In the genomic region with DNA sequence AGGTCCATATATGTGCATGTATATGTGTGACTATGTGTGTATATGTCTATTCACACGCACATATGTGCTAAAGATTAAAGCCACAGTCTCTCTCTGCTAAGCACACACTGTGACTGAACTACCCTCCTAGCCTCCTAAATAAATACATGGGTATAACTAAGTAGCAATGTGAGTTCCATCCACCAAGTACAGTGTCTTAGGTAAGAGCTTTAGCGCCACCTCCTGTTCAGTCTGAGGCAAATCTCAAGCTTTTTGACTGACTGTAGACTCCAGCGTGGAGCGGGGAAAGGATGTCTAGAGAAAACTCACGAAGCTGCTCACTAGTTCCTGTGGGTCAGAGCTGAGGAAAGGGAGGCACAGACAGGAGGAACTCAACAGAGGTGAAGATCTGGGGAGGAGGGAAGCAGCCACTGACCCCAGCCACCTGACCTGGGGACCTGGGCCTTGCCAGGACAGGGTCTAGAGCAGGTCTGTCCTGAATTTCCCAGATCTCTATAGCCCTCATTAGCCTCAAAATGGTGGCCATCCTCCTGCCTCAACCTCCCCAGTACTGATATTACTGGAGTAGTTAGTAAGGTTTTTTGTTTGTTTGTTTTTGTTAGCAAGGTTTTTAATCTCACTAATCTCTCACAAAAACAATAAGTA, we compare ENCODE assay signal across 8 mouse cellular contexts. TPM values are rescaled to one million over a fixed set of nuclear protein-coding genes. Genes with fewer than 3 reads are reported as not detected.
DNase-seq lines count a peak whose midpoint lies in the region; ATAC-seq and TF ChIP-seq lines count a peak whose summit lies in the region.

No protein-coding gene starts in this region.

- no peaks in the 10 kb centered on the region for H3K27me3 ChIP-seq in heart, embryonic 16.5 days (ENCODE audit: control insufficient read depth, insufficient read depth, low read length)
- H3K27me3 ChIP-seq in kidney, postnatal 0 days (ENCODE audit: insufficient read depth, low read length): no peaks in the 10 kb centered on the region
- H3K27me3 ChIP-seq in lung, postnatal 0 days (replicated peaks; ENCODE audit: insufficient read depth, low read length): no peaks in the 10 kb centered on the region

- no peak overlapping the region for H3K4me3 ChIP-seq in heart, embryonic 16.5 days (ENCODE audit: low read length)
- no peak overlapping the region for H3K4me3 ChIP-seq in kidney, postnatal 0 days (replicated peaks; ENCODE audit: low read depth, low read length)
- no peak overlapping the region for H3K4me3 ChIP-seq in lung, postnatal 0 days (ENCODE audit: low read depth, low read length)

- DNase-seq in cerebellum, adult 11 months: no peak
- peak; percentile 58 for DNase-seq in MN1 (ENCODE audit: low spot score)
- DNase-seq in kidney, postnatal 0 days (ENCODE audit: low spot score): peak; percentile 95
- DNase-seq in lung, postnatal 0 days (ENCODE audit: low spot score): peak; percentile 93
- DNase-seq in right cerebral cortex, adult 2 months (ENCODE audit: low spot score in 2 of 2): peak; percentile 35 to 55

- no peak for TF ChIP-seq EP300 in lung, postnatal 0 days (IDR thresholded peaks at IDR 0.05)

- no peaks in the 10 kb centered on the region for H3K4me1 ChIP-seq in heart, embryonic 16.5 days (ENCODE audit: control insufficient read depth, insufficient read depth, low read length)
- no peaks in the 10 kb centered on the region for H3K4me1 ChIP-seq in kidney, postnatal 0 days (replicated peaks; ENCODE audit: insufficient read depth, low read length)
- no peaks in the 10 kb centered on the region for H3K4me1 ChIP-seq in lung, postnatal 0 days (ENCODE audit: insufficient read depth, low read depth, low read length)

- ATAC-seq in cerebellum, adult (ENCODE audit: insufficient number of reproducible peaks, low FRiP score, low TSS enrichment): peak; percentile 69
- peak; percentile 95 for ATAC-seq in common myeloid progenitor, adult 5-6 weeks (replicated peaks; ENCODE audit: low read depth, poor library complexity, severe bottlenecking)
- ATAC-seq in heart, embryonic 16.5 days (replicated peaks; ENCODE audit: extremely low read depth, insufficient read depth, low FRiP score): peak; percentile 58
- peak; percentile 71 for ATAC-seq in kidney, postnatal 0 days (replicated peaks; ENCODE audit: low FRiP score, low read depth)
- peak; percentile 84 for ATAC-seq in lung, postnatal 0 days

- no peak overlapping the region for H3K9ac ChIP-seq in heart, embryonic 16.5 days (ENCODE audit: low read length)
- H3K9ac ChIP-seq in kidney, postnatal 0 days (ENCODE audit: low read depth, low read length): no peak overlapping the region
- no peak overlapping the region for H3K9ac ChIP-seq in lung, postnatal 0 days (replicated peaks; ENCODE audit: low read depth)

- TF ChIP-seq CTCF in kidney, postnatal 0 days (IDR thresholded peaks at IDR 0.05; ENCODE audit: low read depth): peak; percentile 90
- peak; percentile 90 for TF ChIP-seq CTCF in lung, postnatal 0 days (IDR thresholded peaks at IDR 0.05)

- H3K36me3 ChIP-seq in heart, embryonic 16.5 days (ENCODE audit: control insufficient read depth, insufficient read depth): peaks cover 24% of the 10 kb centered on the region
- peaks cover 29% of the 10 kb centered on the region for H3K36me3 ChIP-seq in kidney, postnatal 0 days (ENCODE audit: insufficient read depth, low read length)
- no peaks in the 10 kb centered on the region; the same call in 1 of the 2 replicates for H3K36me3 ChIP-seq in lung, postnatal 0 days (ENCODE audit: insufficient read depth, low read length)

- H3K4me2 ChIP-seq in heart, embryonic 16.5 days (ENCODE audit: low read depth, low read length): no peak overlapping the region
- H3K4me2 ChIP-seq in kidney, postnatal 0 days (ENCODE audit: low read length): no peak overlapping the region
- H3K4me2 ChIP-seq in lung, postnatal 0 days (replicated peaks; ENCODE audit: low read depth, low read length): no peak overlapping the region

- H3K27ac ChIP-seq in heart, embryonic 16.5 days (ENCODE audit: low read length): no peak overlapping the region
- no peak overlapping the region for H3K27ac ChIP-seq in kidney, postnatal 0 days
- H3K27ac ChIP-seq in lung, postnatal 0 days (ENCODE audit: low read length): no peak overlapping the region

- WGBS in heart, embryonic 16.5 days: 17% methylated on average over 5 of the region's 5 CpGs
- WGBS in kidney, postnatal 0 days: 25% methylated on average over 5 of the region's 5 CpGs
- WGBS in lung, postnatal 0 days: 27% methylated on average over 5 of the region's 5 CpGs

- no peaks in the 10 kb centered on the region for H3K9me3 ChIP-seq in heart, embryonic 16.5 days (replicated peaks; ENCODE audit: control insufficient read depth, low read length)
- no peaks in the 10 kb centered on the region for H3K9me3 ChIP-seq in kidney, postnatal 0 days (replicated peaks; ENCODE audit: low read length)
- H3K9me3 ChIP-seq in lung, postnatal 0 days (ENCODE audit: low read length): no peaks in the 10 kb centered on the region

RNA-seq across cellular contexts. Expression of a gene that starts 17.0 kb away (rescaled TPM):
- 0.58 and 1.3 TPM in 2 replicates for total RNA-seq in common myeloid progenitor, adult 5-6 weeks (2017)
- polyA plus RNA-seq in heart, embryonic 16.5 days (2015; fragmentation: Nextera tagmentation; extraction: Ambion mirVana): 13.4 and 14.0 TPM in 2 replicates
- polyA plus RNA-seq in kidney, postnatal 0 days (2015; fragmentation: Nextera tagmentation; extraction: Ambion mirVana): 7.6 and 7.9 TPM in 2 replicates
- polyA plus RNA-seq in lung, postnatal 0 days (2015; fragmentation: Nextera tagmentation; extraction: Ambion mirVana): 2.0 and 2.3 TPM in 2 replicates

RNA-seq across cellular contexts. Expression of a gene that starts 22.5 kb away (rescaled TPM):
- 0.46 and 0.49 TPM in 2 replicates for total RNA-seq in common myeloid progenitor, adult 5-6 weeks (2017)
- 0.25 and 0.55 TPM in 2 replicates for polyA plus RNA-seq in heart, embryonic 16.5 days (2015; fragmentation: Nextera tagmentation; extraction: Ambion mirVana)
- polyA plus RNA-seq in kidney, postnatal 0 days (2015; fragmentation: Nextera tagmentation; extraction: Ambion mirVana): 0.71 and 0.86 TPM in 2 replicates
- 0.56 and 0.99 TPM in 2 replicates for polyA plus RNA-seq in lung, postnatal 0 days (2015; fragmentation: Nextera tagmentation; extraction: Ambion mirVana)
